Mouse (Mus musculus): ENCODE results near the gene Tjp1. TPM values are rescaled to one million over a fixed set of nuclear protein-coding genes. Genes with fewer than 3 reads are reported as not detected.

The Tjp1 gene
- polyA plus RNA-seq, 1 experiment from 2014 or later: 33.9 TPM

GRCm38 (mm10) chr7:65380716-65381115 is 146.9 kb downstream of the Tjp1 start:
- no peaks in the 10 kb centered on the region for H3K4me1 ChIP-seq
- 93% methylated on average over 9 of the region's 9 CpGs for WGBS
- H3K9ac ChIP-seq (replicated peaks): no peak overlapping the region
- ATAC-seq (ENCODE audit: low FRiP score, low read depth): no peak
- no peak overlapping the region for H3K27ac ChIP-seq (replicated peaks)
- H3K36me3 ChIP-seq: no peaks in the 10 kb centered on the region
- H3K4me3 ChIP-seq: no peak overlapping the region
- no peak overlapping the region for H3K4me2 ChIP-seq (replicated peaks)
- H3K9me3 ChIP-seq: no peaks in the 10 kb centered on the region
- no peaks in the 10 kb centered on the region for H3K27me3 ChIP-seq

DNA sequence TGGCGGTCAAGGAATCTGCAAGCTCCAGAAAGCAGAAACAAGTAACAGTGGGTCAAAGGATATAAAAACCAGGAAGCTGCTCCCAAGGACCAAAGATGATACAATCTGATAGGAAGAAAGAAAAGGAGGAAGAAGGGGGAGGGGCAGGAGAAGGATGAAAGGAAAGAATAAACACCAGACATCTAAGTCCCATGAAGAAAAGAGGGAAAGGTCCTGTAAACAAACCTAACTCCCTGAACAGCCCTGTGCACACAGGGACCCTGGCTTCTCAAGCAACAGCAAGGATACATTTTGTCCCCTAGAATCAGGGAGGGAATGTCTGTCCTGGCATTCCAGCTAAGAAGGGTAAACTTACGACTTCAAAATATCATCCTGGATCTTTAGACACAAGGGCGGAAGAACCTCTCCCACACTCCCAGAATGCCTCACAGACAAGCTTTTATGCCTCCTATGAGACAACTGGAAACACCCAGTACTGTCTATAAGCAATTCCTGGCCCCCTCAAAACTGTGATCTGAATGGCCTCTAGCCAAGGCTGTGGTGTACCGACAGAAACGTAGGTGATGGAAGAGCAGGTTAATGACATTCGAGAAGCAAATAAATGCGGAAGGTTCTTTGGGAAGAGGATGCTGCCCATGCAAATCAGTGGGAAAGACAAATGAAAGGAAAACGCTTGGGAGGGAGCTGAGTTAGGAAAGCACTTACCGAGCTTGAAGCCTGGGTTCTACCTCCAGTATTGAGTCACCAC is 148.6 kb downstream of the Tjp1 start:
- H3K36me3 ChIP-seq: no peaks in the 10 kb centered on the region
- 0 out of 2 replicates have a peak overlapping the region, but pooled peaks have one; percentile 15 for H3K27ac ChIP-seq (replicated peaks)
- WGBS: 63% methylated on average over 9 of the region's 9 CpGs
- H3K4me1 ChIP-seq: no peaks in the 10 kb centered on the region
- H3K4me2 ChIP-seq (replicated peaks): no peak overlapping the region
- H3K27me3 ChIP-seq: no peaks in the 10 kb centered on the region
- H3K9me3 ChIP-seq: no peaks in the 10 kb centered on the region
- H3K9ac ChIP-seq (replicated peaks): no peak overlapping the region
- no peak overlapping the region for H3K4me3 ChIP-seq
- no peak for ATAC-seq (ENCODE audit: low FRiP score, low read depth)

DNA sequence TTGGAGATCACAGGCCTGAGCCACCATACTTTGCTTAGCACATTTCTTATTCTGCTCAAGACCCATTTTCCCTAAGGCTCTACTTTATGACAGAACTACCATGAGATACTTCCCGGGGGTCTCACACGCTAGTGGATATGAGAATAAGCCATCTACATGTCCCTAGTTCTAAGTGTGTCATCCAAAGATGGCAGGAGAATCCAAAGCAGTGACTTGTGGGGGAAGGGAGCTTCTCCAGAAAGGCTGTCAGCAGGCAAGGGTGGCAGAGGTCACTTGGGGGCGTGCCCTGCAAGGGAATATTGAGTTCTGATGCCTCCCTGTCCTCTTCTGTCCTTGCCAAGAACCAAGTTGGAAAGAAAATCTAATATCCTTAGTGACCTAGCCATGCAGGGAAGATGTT is 150.1 kb downstream of the Tjp1 start:
- 86% methylated on average over 3 of the region's 3 CpGs for WGBS
- ATAC-seq (ENCODE audit: low FRiP score, low read depth): no peak
- no peaks in the 10 kb centered on the region for H3K9me3 ChIP-seq
- no peak overlapping the region for H3K4me3 ChIP-seq
- no peak overlapping the region for H3K9ac ChIP-seq (replicated peaks)
- no peaks in the 10 kb centered on the region for H3K36me3 ChIP-seq
- H3K4me2 ChIP-seq (replicated peaks): no peak overlapping the region
- no peak overlapping the region for H3K27ac ChIP-seq (replicated peaks)
- no peaks in the 10 kb centered on the region for H3K4me1 ChIP-seq
- no peaks in the 10 kb centered on the region for H3K27me3 ChIP-seq

- no peak overlapping the region for H3K9ac ChIP-seq (replicated peaks)
- no peaks in the 10 kb centered on the region for H3K36me3 ChIP-seq
- no peaks in the 10 kb centered on the region for H3K4me1 ChIP-seq
- H3K27ac ChIP-seq (replicated peaks): no peak overlapping the region
- WGBS: 83% methylated on average over 3 of the region's 3 CpGs
- H3K9me3 ChIP-seq: no peaks in the 10 kb centered on the region
- H3K4me2 ChIP-seq (replicated peaks): no peak overlapping the region
- no peak for ATAC-seq (ENCODE audit: low FRiP score, low read depth)
- no peak overlapping the region for H3K4me3 ChIP-seq
- no peaks in the 10 kb centered on the region for H3K27me3 ChIP-seq
These were observed 152.0 kb downstream of the Tjp1 start for GRCm38 (mm10) chr7:65375621-65376020.

GRCm38 (mm10) chr7:65375176-65375575 is 152.4 kb downstream of the Tjp1 start:
- no peaks in the 10 kb centered on the region for H3K9me3 ChIP-seq
- no peak for ATAC-seq (ENCODE audit: low FRiP score, low read depth)
- H3K27me3 ChIP-seq: no peaks in the 10 kb centered on the region
- H3K36me3 ChIP-seq: no peaks in the 10 kb centered on the region
- no peak overlapping the region for H3K4me3 ChIP-seq
- peaks cover under 1% of the 10 kb centered on the region; the same call in 1 of the 2 replicates for H3K4me1 ChIP-seq
- H3K27ac ChIP-seq (replicated peaks): no peak overlapping the region
- no peak overlapping the region for H3K9ac ChIP-seq (replicated peaks)
- WGBS: 86% methylated on average over 8 of the region's 8 CpGs
- H3K4me2 ChIP-seq (replicated peaks): no peak overlapping the region

GRCm38 (mm10) chr7:65373336-65373735 is 154.2 kb downstream of the Tjp1 start:
- no peak for ATAC-seq (ENCODE audit: low FRiP score, low read depth)
- Histone ChIP-seq H3K27ac (replicated peaks) (no peak overlapping the region), H3K36me3 (no peaks in the 10 kb centered on the region), H3K4me1 (peaks cover 13% of the 10 kb centered on the region), H3K27me3 (no peaks in the 10 kb centered on the region), H3K4me3 (no peak overlapping the region), H3K9me3 (no peaks in the 10 kb centered on the region), H3K4me2 (replicated peaks) (no peak overlapping the region), H3K9ac (replicated peaks) (no peak overlapping the region)
- 93% methylated on average over 8 of the region's 8 CpGs for WGBS

DNA sequence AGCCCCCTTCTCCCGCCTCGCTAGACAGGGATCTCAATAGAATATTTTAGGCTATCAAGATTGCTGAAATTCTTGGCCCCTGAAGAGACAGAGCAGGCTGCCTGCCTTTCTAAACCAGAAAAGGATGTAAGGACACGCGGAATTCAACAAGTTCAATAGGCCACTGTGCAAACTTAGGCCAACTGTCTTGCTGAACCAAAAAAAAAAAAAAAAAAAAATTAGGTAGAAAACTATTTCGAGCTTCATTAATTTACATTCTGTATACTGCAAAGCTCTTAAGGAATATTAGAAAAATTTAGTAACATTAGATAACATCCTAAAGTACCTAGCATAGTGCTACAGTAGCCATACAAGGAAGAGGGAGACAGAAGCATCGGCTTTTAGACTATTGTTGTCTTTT is 155.8 kb downstream of the Tjp1 start:
- no peaks in the 10 kb centered on the region for H3K36me3 ChIP-seq
- peak overlapping the region; percentile 85 for H3K4me2 ChIP-seq (replicated peaks)
- peak overlapping the region; percentile 90 for H3K4me3 ChIP-seq
- WGBS: 41% methylated on average over 6 of the region's 6 CpGs
- ATAC-seq (ENCODE audit: low FRiP score, low read depth): no peak
- no peak overlapping the region for H3K9ac ChIP-seq (replicated peaks)
- peaks cover 23% of the 10 kb centered on the region for H3K4me1 ChIP-seq
- no peaks in the 10 kb centered on the region for H3K27me3 ChIP-seq
- H3K27ac ChIP-seq (replicated peaks): peak overlapping the region; percentile 88; the same call in 1 of the 2 replicates
- H3K9me3 ChIP-seq: no peaks in the 10 kb centered on the region

- WGBS: under 1% methylated on average over 76 of the region's 92 CpGs
- ATAC-seq (ENCODE audit: low FRiP score, low read depth): peak; percentile 94
- H3K9me3 ChIP-seq: no peaks in the 10 kb centered on the region
- H3K4me1 ChIP-seq: peaks cover 23% of the 10 kb centered on the region
- H3K9ac ChIP-seq (replicated peaks): peak overlapping the region; percentile 85
- peak overlapping the region; percentile 88 for H3K27ac ChIP-seq (replicated peaks)
- H3K4me2 ChIP-seq (replicated peaks): peak overlapping the region; percentile 85
- H3K4me3 ChIP-seq: peak overlapping the region; percentile 90
- no peaks in the 10 kb centered on the region for H3K27me3 ChIP-seq
- H3K36me3 ChIP-seq: no peaks in the 10 kb centered on the region
These were observed 156.6 kb downstream of the Tjp1 start for GRCm38 (mm10) chr7:65370787-65371616.

DNA sequence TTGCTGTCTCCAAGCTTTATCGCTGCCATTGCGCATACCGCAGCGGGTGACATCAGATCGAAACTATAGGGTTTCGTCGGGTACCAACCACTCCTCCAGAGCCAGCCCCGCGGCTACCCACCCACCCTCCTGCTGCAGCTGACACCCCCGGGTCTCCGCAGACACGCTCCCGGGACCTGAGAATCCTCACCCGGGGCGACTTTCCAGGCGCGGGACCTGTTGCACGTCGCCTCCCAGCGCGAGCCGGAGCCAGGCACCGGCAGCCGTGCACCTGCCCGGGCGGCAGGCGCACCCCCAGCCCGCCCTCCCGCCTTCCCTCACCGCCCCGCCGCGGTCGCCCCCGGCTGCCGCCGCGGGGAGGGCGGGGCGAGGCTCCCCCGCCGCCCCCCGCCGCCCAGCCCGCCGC is 157.2 kb downstream of the Tjp1 start:
- H3K27ac ChIP-seq (replicated peaks): peak overlapping the region; percentile 88
- H3K27me3 ChIP-seq: no peaks in the 10 kb centered on the region
- H3K4me3 ChIP-seq: peak overlapping the region; percentile 90
- no peaks in the 10 kb centered on the region for H3K9me3 ChIP-seq
- under 1% methylated on average over 30 of the region's 46 CpGs for WGBS
- no peaks in the 10 kb centered on the region for H3K36me3 ChIP-seq
- peaks cover 23% of the 10 kb centered on the region for H3K4me1 ChIP-seq
- H3K4me2 ChIP-seq (replicated peaks): peak overlapping the region; percentile 85
- peak overlapping the region; percentile 85 for H3K9ac ChIP-seq (replicated peaks)
- ATAC-seq (ENCODE audit: low FRiP score, low read depth): peak; percentile 57

DNA sequence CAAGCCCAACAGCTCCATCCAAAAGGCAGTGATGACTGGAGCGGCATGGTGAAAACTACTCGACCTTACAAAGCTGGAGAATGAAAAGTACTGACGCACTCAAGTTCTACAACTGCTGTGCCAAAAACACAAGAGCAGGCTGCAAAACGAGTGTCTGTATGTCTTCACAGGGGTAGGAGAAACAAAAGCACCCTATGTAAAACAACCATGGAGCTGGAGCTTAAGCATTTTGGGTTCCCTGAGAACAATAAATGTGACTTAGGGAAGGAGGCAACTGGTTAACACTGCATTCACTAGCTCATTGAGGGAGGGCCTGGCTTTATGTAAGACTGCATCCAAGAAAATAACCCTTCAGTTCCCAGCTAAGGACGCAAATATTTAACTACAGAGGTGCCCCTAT is 158.5 kb downstream of the Tjp1 start:
- no peaks in the 10 kb centered on the region for H3K36me3 ChIP-seq
- peaks cover 23% of the 10 kb centered on the region for H3K4me1 ChIP-seq
- H3K9me3 ChIP-seq: no peaks in the 10 kb centered on the region
- no peak for ATAC-seq (ENCODE audit: low FRiP score, low read depth)
- no peak overlapping the region for H3K27ac ChIP-seq (replicated peaks)
- H3K4me3 ChIP-seq: peak overlapping the region; percentile 28
- H3K4me2 ChIP-seq (replicated peaks): peak overlapping the region; percentile 85
- 12% methylated on average over 5 of the region's 5 CpGs for WGBS
- 0 out of 2 replicates have a peak overlapping the region, but pooled peaks have one; percentile 34 for H3K9ac ChIP-seq (replicated peaks)
- no peaks in the 10 kb centered on the region for H3K27me3 ChIP-seq

GRCm38 (mm10) chr7:65367386-65368245 is 160.0 kb downstream of the Tjp1 start:
- H3K36me3 ChIP-seq: no peaks in the 10 kb centered on the region
- WGBS: 86% methylated on average over 16 of the region's 16 CpGs
- peaks cover 23% of the 10 kb centered on the region for H3K4me1 ChIP-seq
- no peak overlapping the region for H3K27ac ChIP-seq (replicated peaks)
- ATAC-seq (ENCODE audit: low FRiP score, low read depth): no peak
- H3K4me2 ChIP-seq (replicated peaks): no peak overlapping the region
- no peaks in the 10 kb centered on the region for H3K9me3 ChIP-seq
- no peak overlapping the region for H3K9ac ChIP-seq (replicated peaks)
- no peak overlapping the region for H3K4me3 ChIP-seq
- H3K27me3 ChIP-seq: no peaks in the 10 kb centered on the region

Data from midbrain, embryonic 12.5 days (tissue).